Mouse (Mus musculus) heart, postnatal 10 days (tissue): ENCODE measurements around the gene Pmch. TPM values are rescaled to one million over a fixed set of nuclear protein-coding genes. Genes with fewer than 3 reads are reported as not detected.

Source experiments
- DNase-seq, 2 experiments: peaks; one replicate each; pipeline ENCODE4 v3.0.0; 2021
- intact Hi-C: fragments of 180-260 bp; cut with DNase I; formaldehyde crosslinking; loops from one replicate; pipeline ENCODE4 v1.15.1; 2025
- total RNA-seq, 2 experiments: library from RNA; stranded (reverse); gene quantifications; 2 replicates each; pipeline ENCODE4 v1.2.3; 2021

The Pmch gene
- not detected for total RNA-seq

- DNase-seq: no peak
- intact Hi-C loops: no loop called here
Measured at GRCm38 (mm10) chr10:88090772-88091171, at the start of gene Pmch. Pmch (plus strand) TSS chr10:88091072.

GRCm38 (mm10) chr10:88044297-88044696 lies 46.6 kb upstream of the Pmch start:
- no peak for DNase-seq
- intact Hi-C loops: no loop called here

DNA sequence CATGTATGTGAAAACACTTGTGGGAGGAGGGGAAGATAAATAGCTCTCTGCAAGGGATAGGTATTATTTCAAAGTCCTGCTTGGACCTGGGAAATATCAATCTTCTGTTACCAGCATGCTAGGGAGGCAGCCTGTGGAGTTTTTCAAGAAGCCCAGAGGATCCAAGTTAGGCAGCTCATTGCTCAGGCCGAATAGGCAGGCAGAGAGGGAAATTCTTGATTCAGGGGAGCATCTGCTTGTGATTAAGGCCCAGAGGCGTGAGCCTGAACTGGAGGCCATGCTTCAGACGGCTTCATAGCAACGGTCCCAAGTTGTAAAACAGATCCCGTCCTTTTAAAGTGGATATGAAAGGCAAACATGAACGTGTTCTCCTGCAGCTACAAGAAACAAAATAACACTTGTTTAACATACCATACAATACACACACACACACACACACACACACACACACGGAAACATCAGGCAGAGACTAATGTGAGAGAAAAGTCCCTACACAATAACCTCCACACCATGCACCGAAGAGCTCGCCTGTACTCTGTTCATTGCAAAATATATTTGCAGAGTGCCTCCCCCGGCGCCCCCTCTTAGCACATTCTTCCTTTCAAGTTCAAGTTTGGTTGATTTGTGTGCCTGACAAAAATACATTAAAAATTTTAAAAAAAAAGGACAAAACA lies 44.6 kb upstream of the Pmch start:
- no peak for DNase-seq
- intact Hi-C loops: no loop called here

DNA sequence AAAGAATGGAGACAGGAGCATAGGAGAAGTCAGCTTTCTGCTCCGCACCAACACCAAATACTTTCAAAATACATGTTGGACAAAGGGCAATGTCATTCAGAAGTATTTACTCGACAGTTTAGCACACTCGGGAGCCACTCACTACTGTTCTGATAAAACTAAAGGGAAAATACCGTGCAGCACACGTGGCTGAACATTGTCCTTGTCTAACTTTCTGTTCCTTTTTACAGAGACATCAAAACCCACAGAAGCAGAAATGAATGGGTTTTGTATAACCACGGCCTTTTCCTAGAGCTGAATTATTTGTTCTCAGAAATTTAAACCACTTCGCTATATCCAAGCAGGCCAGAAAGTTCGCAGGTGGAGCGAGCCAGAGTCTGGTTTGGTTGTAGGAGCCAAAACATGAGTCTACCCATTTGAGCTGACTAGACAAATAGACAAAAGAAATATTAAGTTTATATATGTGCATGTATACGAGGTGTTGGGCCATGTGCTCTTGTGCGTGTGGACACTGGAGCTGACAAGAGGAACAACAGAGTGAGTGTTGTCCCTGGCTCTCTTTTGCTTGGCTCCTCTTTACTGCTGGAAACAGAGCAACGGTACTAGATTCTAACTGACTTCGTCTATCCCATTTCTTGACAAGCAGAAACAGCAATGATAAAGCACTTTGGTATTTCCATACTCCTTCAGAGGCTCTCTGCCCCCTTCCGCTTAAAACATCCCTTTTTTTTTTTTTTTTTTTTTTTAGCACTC lies 36.5 kb upstream of the Pmch start:
- no peak for DNase-seq

GRCm38 (mm10) chr10:88056950-88057649 lies 33.8 kb upstream of the Pmch start:
- intact Hi-C loops: no loop called here
- DNase-seq: peak; percentile 38 to 41

More for the DNA sequence above, 36.5 kb upstream of the Pmch start:
- intact Hi-C loops: no loop called here

- no peak for DNase-seq
- intact Hi-C loops: loop anchor here (5.0 kb wide), 1 partner anchor 201 kb away; no protein-coding TSS in a partner anchor
Measured at GRCm38 (mm10) chr10:88063436-88063835, 27.4 kb upstream of the Pmch start.

- no peak for DNase-seq
- intact Hi-C loops: loop anchor here (5.0 kb wide), 1 partner anchor 203 kb away; no protein-coding TSS in a partner anchor
Measured at GRCm38 (mm10) chr10:88064872-88065271, 26.0 kb upstream of the Pmch start.

- intact Hi-C loops: no loop called here
- no peak for DNase-seq
Measured at GRCm38 (mm10) chr10:88067377-88067776, 23.5 kb upstream of the Pmch start.

GRCm38 (mm10) chr10:88106169-88106568 lies 15.3 kb downstream of the Pmch start:
- no peak for DNase-seq
- intact Hi-C loops: no loop called here

DNA sequence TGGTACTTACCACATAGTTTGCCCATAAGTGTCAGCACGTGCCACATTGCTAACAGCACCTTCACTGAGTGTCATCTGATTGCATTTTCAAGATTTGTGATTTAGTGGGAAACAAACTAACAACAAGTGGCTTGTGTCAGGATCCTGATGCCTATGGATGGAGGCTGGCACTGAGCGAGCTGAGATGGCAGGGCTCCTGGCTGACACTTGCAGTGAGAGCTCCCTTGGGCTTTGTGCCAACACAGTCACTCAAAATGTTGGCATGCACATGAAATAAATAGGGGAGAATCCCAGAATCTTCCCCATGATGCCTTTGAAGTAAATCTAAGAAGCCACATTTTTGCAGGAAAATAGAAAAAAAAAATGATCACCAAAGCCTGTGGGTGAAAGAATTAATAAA lies 22.4 kb downstream of the Pmch start:
- intact Hi-C loops: no loop called here
- no peak for DNase-seq

DNA sequence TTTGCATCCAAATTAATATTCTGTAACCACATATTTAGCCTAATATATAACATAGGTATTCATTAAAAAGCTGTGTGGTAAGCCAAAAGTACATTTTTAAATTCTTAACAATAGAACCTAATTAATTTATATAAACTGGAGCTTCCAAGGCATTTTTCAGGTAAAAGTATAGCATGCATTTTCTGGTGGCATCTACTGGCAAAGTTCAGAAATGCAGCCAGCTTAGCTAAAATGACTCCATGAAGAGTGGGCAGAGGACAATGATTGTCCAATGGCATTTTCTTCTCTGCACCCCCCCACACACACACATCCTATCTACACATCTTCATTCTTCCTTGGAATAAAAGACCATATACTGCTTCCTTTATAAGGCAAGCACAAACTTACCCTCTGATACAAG lies 28.8 kb downstream of the Pmch start:
- no peak for DNase-seq

DNA sequence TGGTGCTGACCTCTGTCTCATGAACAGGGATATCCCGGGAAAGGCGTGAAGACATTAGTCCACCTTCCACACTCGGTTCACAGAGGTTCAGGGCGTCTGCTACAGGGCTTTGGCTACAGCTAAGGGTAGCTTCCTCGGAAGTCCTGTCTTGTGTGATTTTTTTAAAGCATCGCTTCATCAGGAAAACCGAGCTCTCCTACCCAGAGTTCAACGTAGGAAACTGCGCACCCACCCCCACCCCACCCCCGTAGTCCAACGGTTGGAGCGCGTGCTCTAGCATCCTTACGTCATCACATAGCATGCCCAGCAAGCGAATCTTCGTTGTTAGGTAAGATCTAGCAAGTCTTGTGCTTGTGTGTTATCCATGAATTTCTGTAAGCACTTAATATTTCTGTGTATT lies 44.8 kb downstream of the Pmch start:
- DNase-seq: no peak
- intact Hi-C loops: no loop called here

More for the DNA sequence above, 28.8 kb downstream of the Pmch start:
- intact Hi-C loops: loop anchor here (1.0 to 10.0 kb wide), 2 partner anchors 265 to 475 kb away; no protein-coding TSS in a partner anchor

Other genes starting within 250 kb of the Pmch start
- gene Igf1, start 232.8 kb upstream of the Pmch start, total RNA-seq: 10 to 100 TPM; 42.5 to 57.0 TPM
- gene Parpbp, start 55.9 kb downstream of the Pmch start, total RNA-seq: 1 to 10 TPM; 4.0 to 4.8 TPM
- 10 to 100 TPM in 1 of 2 experiments, 1 to 10 TPM in 1; 8.9 to 10.4 TPM for gene Nup37, start 55.9 kb downstream of the Pmch start, total RNA-seq
- 10 to 100 TPM; 30.0 to 31.5 TPM for gene Washc3, start 110.0 kb downstream of the Pmch start, total RNA-seq